8 mouse cellular contexts compared by ENCODE assay signal in the genomic region with DNA sequence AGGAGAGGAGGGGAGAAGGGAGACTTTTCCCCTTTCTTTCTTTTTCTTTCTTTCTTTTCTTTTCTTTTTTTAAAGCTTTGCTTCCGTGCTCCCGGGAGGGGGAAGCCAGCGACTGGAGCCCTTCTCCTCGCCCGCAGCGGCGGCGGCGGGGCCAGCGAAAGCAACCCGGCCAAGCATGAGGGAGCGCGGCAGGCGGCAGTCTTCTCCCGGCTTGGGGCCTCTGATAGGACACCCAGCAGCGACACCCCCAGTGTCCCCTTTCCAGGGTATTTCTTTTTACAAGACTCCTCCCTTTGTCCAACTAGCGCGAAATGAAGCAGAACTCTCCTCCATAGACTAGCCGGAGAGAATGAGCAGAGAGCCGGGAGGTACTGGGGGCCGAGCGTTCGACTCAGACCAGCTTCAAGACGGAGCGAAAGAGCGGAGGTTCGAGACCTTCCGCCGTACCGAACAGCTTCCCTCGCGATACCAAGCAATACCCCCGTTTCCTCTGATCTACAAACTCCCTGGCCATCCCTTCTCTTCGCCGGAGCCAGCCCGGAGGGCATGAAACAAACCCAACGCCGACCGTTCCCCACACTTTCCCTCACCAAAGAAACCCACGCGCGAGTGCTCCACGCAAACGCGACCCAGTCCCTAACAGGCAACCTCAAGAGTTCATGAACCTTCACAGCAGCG. TPM values are rescaled to one million over a fixed set of nuclear protein-coding genes. Genes with fewer than 3 reads are reported as not detected.
DNase-seq lines count a peak whose midpoint lies in the region; ATAC-seq and TF ChIP-seq lines count a peak whose summit lies in the region.

No protein-coding gene starts in this region.

- H3K4me2 ChIP-seq in embryonic facial prominence, embryonic 11.5 days (ENCODE audit: low read depth, low read length): peak overlapping the region; percentile 76
- peak overlapping the region; percentile 76 for H3K4me2 ChIP-seq in limb, embryonic 14.5 days (replicated peaks; ENCODE audit: low read depth, low read length, severe bottlenecking)
- peak overlapping the region; percentile 53 for H3K4me2 ChIP-seq in neural tube, embryonic 13.5 days

- ATAC-seq in embryonic facial prominence, embryonic 11.5 days (replicated peaks; ENCODE audit: insufficient number of reproducible peaks, low FRiP score, low TSS enrichment, low read depth): no peak
- no peak for ATAC-seq in limb, embryonic 14.5 days (ENCODE audit: low FRiP score, low read depth)
- no peak for ATAC-seq in neural tube, embryonic 13.5 days (ENCODE audit: low read depth)

- peak; percentile 33 to 67 for DNase-seq in urinary bladder, adult 18-20 months (ENCODE audit: low spot score in 2 of 2)
- no peak for DNase-seq in urinary bladder, postnatal 36 days (ENCODE audit: low spot score in 2 of 2)
- peak; percentile 56 for DNase-seq in embryonic facial prominence, embryonic 11.5 days (ENCODE audit: low spot score)
- DNase-seq in heart, postnatal 25 days (ENCODE audit: low spot score): peak; percentile 37
- DNase-seq in limb, embryonic 14.5 days (ENCODE audit: low spot score): no peak
- DNase-seq in cerebellum, postnatal 36 days: no peak
- DNase-seq in cerebellum, adult 11-12 months: no peak

- H3K4me3 ChIP-seq in embryonic facial prominence, embryonic 11.5 days (ENCODE audit: low read depth, low read length): peak overlapping the region; percentile 88
- H3K4me3 ChIP-seq in limb, embryonic 14.5 days (replicated peaks; ENCODE audit: low read length): peak overlapping the region; percentile 66
- peak overlapping the region; percentile 44 for H3K4me3 ChIP-seq in neural tube, embryonic 13.5 days

- under 1% methylated on average over 45 of the region's 46 CpGs for WGBS in embryonic facial prominence, embryonic 11.5 days
- under 1% methylated on average over 46 of the region's 46 CpGs for WGBS in limb, embryonic 14.5 days
- under 1% methylated on average over 46 of the region's 46 CpGs for WGBS in neural tube, embryonic 13.5 days

- H3K36me3 ChIP-seq in embryonic facial prominence, embryonic 11.5 days (replicated peaks; ENCODE audit: control insufficient read depth, insufficient read depth, low read depth, low read length): no peaks in the 10 kb centered on the region
- no peaks in the 10 kb centered on the region for H3K36me3 ChIP-seq in limb, embryonic 14.5 days (ENCODE audit: control insufficient read depth, insufficient read depth, low read length)
- H3K36me3 ChIP-seq in neural tube, embryonic 13.5 days: no peaks in the 10 kb centered on the region

- TF ChIP-seq POLR2A in limb, embryonic 14.5 days (IDR thresholded peaks at IDR 0.05; ENCODE audit: borderline replicate concordance, extremely low read depth, insufficient read depth, insufficient read length): no peak

- peaks cover 13% of the 10 kb centered on the region; the same call in 1 of the 2 replicates for H3K27me3 ChIP-seq in embryonic facial prominence, embryonic 11.5 days (ENCODE audit: control insufficient read depth, insufficient read depth, low read length)
- peaks cover 80% of the 10 kb centered on the region for H3K27me3 ChIP-seq in limb, embryonic 14.5 days (ENCODE audit: control insufficient read depth, insufficient read depth, low read length)
- peaks cover 97% of the 10 kb centered on the region for H3K27me3 ChIP-seq in neural tube, embryonic 13.5 days

- peak overlapping the region; percentile 98 for H3K9ac ChIP-seq in embryonic facial prominence, embryonic 11.5 days (replicated peaks; ENCODE audit: low read length)
- peak overlapping the region; percentile 90 for H3K9ac ChIP-seq in limb, embryonic 14.5 days (ENCODE audit: low read depth, low read length, severe bottlenecking)
- peak overlapping the region; percentile 69 for H3K9ac ChIP-seq in neural tube, embryonic 13.5 days

- intact Hi-C loops in heart, postnatal 25 days (cut with DNase I): loop anchor here (5.0 kb wide), 3 partner anchors 67 to 277 kb away; partner anchors contain the start of gene Six4

- H3K9me3 ChIP-seq in embryonic facial prominence, embryonic 11.5 days (replicated peaks; ENCODE audit: control insufficient read depth, low read length): no peaks in the 10 kb centered on the region
- no peaks in the 10 kb centered on the region for H3K9me3 ChIP-seq in limb, embryonic 14.5 days (ENCODE audit: control insufficient read depth, low read length)
- no peaks in the 10 kb centered on the region for H3K9me3 ChIP-seq in neural tube, embryonic 13.5 days

- H3K27ac ChIP-seq in embryonic facial prominence, embryonic 11.5 days (replicated peaks; ENCODE audit: low read depth, low read length): peak overlapping the region; percentile 91
- peak overlapping the region; percentile 81 for H3K27ac ChIP-seq in limb, embryonic 14.5 days (replicated peaks; ENCODE audit: low read depth, low read length)
- H3K27ac ChIP-seq in neural tube, embryonic 13.5 days (replicated peaks): peak overlapping the region; percentile 62

- H3K4me1 ChIP-seq in embryonic facial prominence, embryonic 11.5 days (ENCODE audit: control insufficient read depth, insufficient read depth, low read length): no peaks in the 10 kb centered on the region; the same call in 1 of the 2 replicates
- no peaks in the 10 kb centered on the region; the same call in 1 of the 2 replicates for H3K4me1 ChIP-seq in limb, embryonic 14.5 days (ENCODE audit: control insufficient read depth, insufficient read depth, low read length)
- peaks cover 29% of the 10 kb centered on the region for H3K4me1 ChIP-seq in neural tube, embryonic 13.5 days (replicated peaks)

RNA-seq across cellular contexts. Expression of gene Six1, which starts 8.5 kb away (rescaled TPM):
- polyA plus RNA-seq in embryonic facial prominence, embryonic 11.5 days (2014; fragmentation: Nextera tagmentation; extraction: Ambion mirVana): 62.4 and 64.4 TPM in 2 replicates
- 1 to 10 TPM in 1 of 2 experiments, under 1 TPM in 1; 0.81 to 1.0 TPM for total RNA-seq in heart, postnatal 25 days (2021)
- 37.6 and 43.1 TPM in 2 replicates for polyA plus RNA-seq in limb, embryonic 14.5 days (2012; rRNA removed)
- polyA plus RNA-seq in limb, embryonic 14.5 days (2014; fragmentation: Nextera tagmentation; extraction: Ambion mirVana): 44.5 and 44.6 TPM in 2 replicates
- polyA plus RNA-seq in neural tube, embryonic 13.5 days (2015; fragmentation: Nextera tagmentation; extraction: Ambion mirVana): 8.8 and 13.9 TPM in 2 replicates

Comparison
In these comparisons a context has a peak if more than half of its experiments do, and no peak if none do; other contexts are left out.
1. DNase-seq: peak in urinary bladder, adult 18-20 months (2 of 2), embryonic facial prominence, embryonic 11.5 days (single experiment) and heart, postnatal 25 days (single experiment); none in urinary bladder, postnatal 36 days (0 of 2), limb, embryonic 14.5 days (single experiment), cerebellum, postnatal 36 days (0 of 2) and cerebellum, adult 11-12 months (single experiment).
2. Peak in every context shown above with its lines, with median percentiles within 50 percentile points of each other: H3K27ac ChIP-seq, H3K4me2 ChIP-seq, H3K4me3 ChIP-seq and H3K9ac ChIP-seq.